ENCODE assay signal across 11 mouse cellular contexts in the genomic region with DNA sequence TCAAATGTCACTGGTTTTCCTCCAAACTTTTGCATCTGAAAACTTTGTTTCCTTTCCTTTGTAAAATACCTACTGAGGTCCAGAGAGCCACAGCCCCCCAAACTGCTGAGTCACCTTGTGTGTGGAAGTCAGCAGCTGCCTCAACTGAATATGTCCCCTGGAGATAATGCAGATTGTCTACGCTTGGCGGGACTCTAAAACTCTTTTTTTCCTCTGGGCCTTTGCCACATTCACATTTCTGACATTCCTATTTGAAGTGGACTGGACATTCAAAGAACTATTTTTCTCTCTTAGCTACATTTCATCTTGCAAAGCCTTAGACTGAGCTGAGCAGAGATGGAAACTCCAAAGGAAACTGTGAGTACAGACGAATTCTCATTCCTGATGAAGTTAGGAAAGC. TPM values are rescaled to one million over a fixed set of nuclear protein-coding genes. Genes with fewer than 3 reads are reported as not detected.
DNase-seq lines count a peak whose midpoint lies in the region; ATAC-seq lines count a peak whose summit lies in the region.
"Had no signal": no experiment of that assay in that cellular context is flagged by ENCODE, and none has a peak within 500 bp of the region (broad histone marks: within the 10 kb centered on the region; RNA-seq: fewer than 3 reads in every experiment).

A gene (plus strand): TSS at position 172 of the 400 bp plus-strand sequence.

- 27% methylated on average over 3 of the region's 3 CpGs for WGBS in midbrain, embryonic 11.5 days
- WGBS in midbrain, embryonic 15.5 days, result 19% methylated on average over 3 of the region's 3 CpGs
- WGBS in embryonic facial prominence, embryonic 10.5 days, result 35% methylated on average over 3 of the region's 3 CpGs

- H3K4me2 ChIP-seq in midbrain, embryonic 11.5 days, result no peak within 1 kb of the TSS
- no peak within 1 kb of the TSS for H3K4me2 ChIP-seq in midbrain, embryonic 15.5 days
- H3K4me2 ChIP-seq: midbrain, embryonic 13.5 days had no signal

- no peaks in the 10 kb centered on the region for H3K36me3 ChIP-seq in midbrain, embryonic 11.5 days (ENCODE audit: control insufficient read depth, insufficient read depth, low read length)
- H3K36me3 ChIP-seq in midbrain, embryonic 15.5 days (replicated peaks), result no peaks in the 10 kb centered on the region
- no peaks in the 10 kb centered on the region for H3K36me3 ChIP-seq in embryonic facial prominence, embryonic 10.5 days (replicated peaks)
- H3K36me3 ChIP-seq: midbrain, embryonic 13.5 days had no signal

- no peak within 1 kb of the TSS for H3K27ac ChIP-seq in midbrain, embryonic 11.5 days (ENCODE audit: low read depth, low read length)
- no peak within 1 kb of the TSS for H3K27ac ChIP-seq in midbrain, embryonic 15.5 days
- no peak within 1 kb of the TSS for H3K27ac ChIP-seq in embryonic facial prominence, embryonic 10.5 days (replicated peaks)
- H3K27ac ChIP-seq: midbrain, embryonic 13.5 days had no signal

- H3K9ac ChIP-seq in midbrain, embryonic 11.5 days (ENCODE audit: low read length), result no peak within 1 kb of the TSS
- no peak within 1 kb of the TSS for H3K9ac ChIP-seq in midbrain, embryonic 15.5 days
- H3K9ac ChIP-seq: midbrain, embryonic 13.5 days had no signal

- peak; percentile 88 for DNase-seq in midbrain, embryonic 11.5 days (ENCODE audit: low spot score, missing footprints)
- DNase-seq in embryonic facial prominence, embryonic 10.5 days (ENCODE audit: low spot score), result peak; percentile 9
- no peak for DNase-seq in heart, postnatal 25 days (ENCODE audit: low spot score)
- DNase-seq in spleen, postnatal 36 days (ENCODE audit: low spot score in 2 of 2), result peak; percentile 30 to 61
- no peak for DNase-seq in frontal cortex, postnatal 14 days (ENCODE audit: low spot score in 2 of 2)
- no peak for DNase-seq in ovary, postnatal 36 days (ENCODE audit: low spot score)
- DNase-seq: layer of hippocampus, adult 9-11 months had no signal

- ATAC-seq in midbrain, embryonic 11.5 days (ENCODE audit: low FRiP score), result peak; percentile 64; the same call in 1 of the 2 replicates
- ATAC-seq in midbrain, embryonic 15.5 days (replicated peaks), result no peak
- ATAC-seq in frontal cortex, adult (ENCODE audit: low TSS enrichment), result no peak
- ATAC-seq: midbrain, embryonic 13.5 days had no signal

- H3K4me3 ChIP-seq in midbrain, embryonic 11.5 days (ENCODE audit: low read depth, low read length), result no peak within 1 kb of the TSS
- H3K4me3 ChIP-seq in midbrain, embryonic 15.5 days, result no peak within 1 kb of the TSS
- H3K4me3 ChIP-seq in embryonic facial prominence, embryonic 10.5 days, result no peak within 1 kb of the TSS
- H3K4me3 ChIP-seq: midbrain, embryonic 13.5 days had no signal

- no peaks in the 10 kb centered on the region for H3K27me3 ChIP-seq in midbrain, embryonic 11.5 days (ENCODE audit: control insufficient read depth, insufficient read depth, low read length)
- H3K27me3 ChIP-seq in midbrain, embryonic 15.5 days (replicated peaks), result no peaks in the 10 kb centered on the region
- H3K27me3 ChIP-seq in embryonic facial prominence, embryonic 10.5 days (replicated peaks; ENCODE audit: low read depth, poor library complexity, severe bottlenecking), result no peaks in the 10 kb centered on the region
- H3K27me3 ChIP-seq: midbrain, embryonic 13.5 days had no signal

- H3K4me1 ChIP-seq in midbrain, embryonic 11.5 days (ENCODE audit: control insufficient read depth, insufficient read depth, low read length), result peaks cover 2% of the 10 kb centered on the region; the same call in 1 of the 2 replicates
- H3K4me1 ChIP-seq in midbrain, embryonic 15.5 days, result no peaks in the 10 kb centered on the region
- peaks cover 2% of the 10 kb centered on the region; the same call in 1 of the 2 replicates for H3K4me1 ChIP-seq in embryonic facial prominence, embryonic 10.5 days
- H3K4me1 ChIP-seq: midbrain, embryonic 13.5 days had no signal

- no peaks in the 10 kb centered on the region for H3K9me3 ChIP-seq in midbrain, embryonic 11.5 days (ENCODE audit: control insufficient read depth, low read length)
- H3K9me3 ChIP-seq in midbrain, embryonic 15.5 days, result no peaks in the 10 kb centered on the region
- no peaks in the 10 kb centered on the region for H3K9me3 ChIP-seq in embryonic facial prominence, embryonic 10.5 days
- H3K9me3 ChIP-seq: midbrain, embryonic 13.5 days had no signal

- intact Hi-C loops in heart, postnatal 25 days (cut with DNase I), result no loop called here

RNA-seq across cellular contexts. Expression of the gene that starts here (rescaled TPM):
- polyA plus RNA-seq in midbrain, embryonic 11.5 days (2014; fragmentation: Nextera tagmentation; extraction: Ambion mirVana), result 2.1 TPM in 2 replicates
- polyA plus RNA-seq in midbrain, embryonic 15.5 days (2015; fragmentation: Nextera tagmentation; extraction: Ambion mirVana), result 0.13 and 0.18 TPM in 2 replicates
- polyA plus RNA-seq in embryonic facial prominence, embryonic 10.5 days (2016; fragmentation: Nextera tagmentation; extraction: Ambion mirVana), result 1.6 TPM in 2 replicates
- 10 to 100 TPM; 11.5 to 11.7 TPM for total RNA-seq in heart, postnatal 25 days (2021)
- polyA plus RNA-seq: small intestine, adult 2 months had no signal

Comparison
In these comparisons a context has a peak if more than half of its experiments do, and no peak if none do; other contexts are left out.
1. DNase-seq: peak in midbrain, embryonic 11.5 days (single experiment), embryonic facial prominence, embryonic 10.5 days (single experiment) and spleen, postnatal 36 days (2 of 2); none in heart, postnatal 25 days (single experiment), frontal cortex, postnatal 14 days (0 of 2) and ovary, postnatal 36 days (single experiment).